23 mouse cellular contexts compared by ENCODE assay signal in the genomic region with DNA sequence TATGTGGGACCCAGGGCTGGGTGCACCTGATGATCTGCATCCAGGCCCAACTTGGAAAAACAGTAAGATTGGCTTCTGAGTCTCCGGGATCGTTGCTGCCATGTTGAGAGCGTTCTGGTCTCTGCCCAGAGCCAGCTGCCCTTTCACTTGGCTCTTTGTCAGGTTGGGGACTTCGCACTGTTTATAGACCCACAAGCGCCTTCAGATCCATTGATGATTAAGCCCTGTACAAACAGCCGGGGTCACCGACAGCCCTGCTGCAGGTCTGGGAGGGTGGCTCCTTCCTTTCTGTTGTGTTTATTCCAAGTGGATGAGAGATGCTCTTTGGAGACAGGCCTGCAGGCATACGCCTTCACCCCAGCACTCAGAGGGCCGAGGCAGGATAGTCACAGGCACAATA. TPM values are rescaled to one million over a fixed set of nuclear protein-coding genes. Genes with fewer than 3 reads are reported as not detected.
A peak's percentile ranks its signal among the peaks of the same experiment; 100 is the strongest.
DNase-seq lines count a peak whose midpoint lies in the region; ATAC-seq lines count a peak whose summit lies in the region.
"Had no signal": no experiment of that assay in that cellular context is flagged by ENCODE, and none has a peak within 500 bp of the region (broad histone marks: within the 10 kb centered on the region; RNA-seq: fewer than 3 reads in every experiment).

No protein-coding gene starts in this region.

- H3K4me1 ChIP-seq in heart, embryonic 10.5 days: peaks cover 93% of the 10 kb centered on the region
- H3K4me1 ChIP-seq in embryonic facial prominence, embryonic 10.5 days: peaks cover 49% of the 10 kb centered on the region
- peaks cover 64% of the 10 kb centered on the region for H3K4me1 ChIP-seq in liver, embryonic 15.5 days (replicated peaks)

- intact Hi-C loops in heart, postnatal 10 days (cut with DNase I): no loop called here

- no peak overlapping the region for H3K9ac ChIP-seq in liver, embryonic 15.5 days
- H3K9ac ChIP-seq: embryonic facial prominence, embryonic 15.5 days; heart, embryonic 13.5 days; hindbrain, embryonic 15.5 days; lung, embryonic 14.5 days; neural tube, embryonic 12.5 days had no signal

- peak overlapping the region; percentile 29; the same call in 1 of the 2 replicates for H3K4me2 ChIP-seq in liver, embryonic 15.5 days
- H3K4me2 ChIP-seq: embryonic facial prominence, embryonic 15.5 days; heart, embryonic 13.5 days; hindbrain, embryonic 15.5 days; lung, embryonic 14.5 days; neural tube, embryonic 12.5 days had no signal

- no peaks in the 10 kb centered on the region for H3K27me3 ChIP-seq in heart, embryonic 10.5 days (ENCODE audit: insufficient read depth, poor library complexity, severe bottlenecking)
- no peaks in the 10 kb centered on the region for H3K27me3 ChIP-seq in embryonic facial prominence, embryonic 10.5 days (replicated peaks; ENCODE audit: low read depth, poor library complexity, severe bottlenecking)
- no peaks in the 10 kb centered on the region for H3K27me3 ChIP-seq in liver, embryonic 15.5 days
- H3K27me3 ChIP-seq: embryonic facial prominence, embryonic 15.5 days; heart, embryonic 13.5 days; hindbrain, embryonic 15.5 days; neural tube, embryonic 12.5 days; Patski had no signal

- no peak for DNase-seq in heart, embryonic 10.5 days (ENCODE audit: low spot score)
- no peak for DNase-seq in heart, postnatal 10 days
- no peak for DNase-seq in embryonic facial prominence, embryonic 10.5 days (ENCODE audit: low spot score)
- peak; percentile 59 to 60 for DNase-seq in kidney, postnatal 36 days
- DNase-seq in urinary bladder, postnatal 25 days (ENCODE audit: low spot score): no peak
- DNase-seq in c-Kit-positive CD71-positive TER-119-positive erythroid progenitor cells, embryonic 14.5 days (ENCODE audit: low spot score): no peak
- DNase-seq: adrenal gland, postnatal 14 days; cerebellum, adult 11 months; cerebellum, postnatal 14 days; heart, adult 11 months; heart, postnatal 36 days; lung, embryonic 14.5 days; lung, postnatal 36 days; right cerebral cortex, postnatal 4 days had no signal

- 71% methylated on average over 9 of the region's 9 CpGs for WGBS in heart, embryonic 10.5 days
- 76% methylated on average over 9 of the region's 9 CpGs for WGBS in embryonic facial prominence, embryonic 10.5 days
- 61% methylated on average over 9 of the region's 9 CpGs for WGBS in liver, embryonic 15.5 days (ENCODE audit: insufficient replicate concordance)

- no peak overlapping the region for H3K4me3 ChIP-seq in heart, embryonic 10.5 days
- H3K4me3 ChIP-seq in embryonic facial prominence, embryonic 10.5 days: no peak overlapping the region
- H3K4me3 ChIP-seq in liver, embryonic 15.5 days (replicated peaks): no peak overlapping the region
- H3K4me3 ChIP-seq: embryonic facial prominence, embryonic 15.5 days; heart, embryonic 13.5 days; hindbrain, embryonic 15.5 days; neural tube, embryonic 12.5 days had no signal

- peak; percentile 56 for ATAC-seq in liver, embryonic 15.5 days (ENCODE audit: insufficient read depth)
- ATAC-seq: CD4-positive, CD25-positive, alpha-beta regulatory T cell, adult 4 months; intestine, embryonic 16.5 days; Patski had no signal

- peaks cover 28% of the 10 kb centered on the region; the same call in 1 of the 2 replicates for H3K36me3 ChIP-seq in heart, embryonic 10.5 days
- H3K36me3 ChIP-seq in embryonic facial prominence, embryonic 10.5 days (replicated peaks): peaks cover 60% of the 10 kb centered on the region
- 0 out of 2 replicates have a peak, but pooled peaks cover 17% of the 10 kb centered on the region for H3K36me3 ChIP-seq in liver, embryonic 15.5 days (replicated peaks)
- H3K36me3 ChIP-seq: hindbrain, embryonic 15.5 days had no signal

- H3K9me3 ChIP-seq in heart, embryonic 10.5 days: no peaks in the 10 kb centered on the region
- H3K9me3 ChIP-seq in embryonic facial prominence, embryonic 10.5 days: no peaks in the 10 kb centered on the region
- H3K9me3 ChIP-seq in liver, embryonic 15.5 days (replicated peaks): no peaks in the 10 kb centered on the region
- H3K9me3 ChIP-seq: embryonic facial prominence, embryonic 15.5 days; heart, embryonic 13.5 days; hindbrain, embryonic 15.5 days; neural tube, embryonic 12.5 days had no signal

- peak overlapping the region; percentile 44 for H3K27ac ChIP-seq in heart, embryonic 10.5 days
- 0 out of 2 replicates have a peak overlapping the region, but pooled peaks have one; percentile 1 for H3K27ac ChIP-seq in embryonic facial prominence, embryonic 10.5 days (replicated peaks)
- H3K27ac ChIP-seq in liver, embryonic 15.5 days (replicated peaks): peak overlapping the region; percentile 54
- H3K27ac ChIP-seq: embryonic facial prominence, embryonic 15.5 days; heart, embryonic 13.5 days; hindbrain, embryonic 15.5 days; neural tube, embryonic 12.5 days; stomach, postnatal 0 days had no signal

RNA-seq across cellular contexts. Expression of a gene that starts 16.6 kb away (rescaled TPM):
- polyA plus RNA-seq in heart, embryonic 10.5 days (2016; fragmentation: Nextera tagmentation; extraction: Ambion mirVana): 3.3 and 4.5 TPM in 2 replicates
- total RNA-seq in heart, postnatal 10 days (2021): 10 to 100 TPM; 16.8 to 19.0 TPM
- polyA plus RNA-seq in embryonic facial prominence, embryonic 10.5 days (2016; fragmentation: Nextera tagmentation; extraction: Ambion mirVana): 4.8 and 5.1 TPM in 2 replicates
- polyA plus RNA-seq in liver, embryonic 15.5 days (2015; fragmentation: Nextera tagmentation; extraction: Ambion mirVana): 2.0 and 2.1 TPM in 2 replicates

RNA-seq across cellular contexts. Expression of a gene that starts 45.9 kb away (rescaled TPM):
- polyA plus RNA-seq in heart, embryonic 10.5 days (2016; fragmentation: Nextera tagmentation; extraction: Ambion mirVana): 8.7 and 11.1 TPM in 2 replicates
- 1 to 10 TPM; 6.4 to 8.1 TPM for total RNA-seq in heart, postnatal 10 days (2021)
- 14.1 and 14.8 TPM in 2 replicates for polyA plus RNA-seq in embryonic facial prominence, embryonic 10.5 days (2016; fragmentation: Nextera tagmentation; extraction: Ambion mirVana)
- polyA plus RNA-seq in liver, embryonic 15.5 days (2015; fragmentation: Nextera tagmentation; extraction: Ambion mirVana): 4.2 and 5.6 TPM in 2 replicates

Comparison
In these comparisons a context has a peak if more than half of its experiments do, and no peak if none do; other contexts are left out.
1. DNase-seq: peak in kidney, postnatal 36 days (2 of 2); none in heart, embryonic 10.5 days (single experiment), heart, postnatal 10 days (0 of 2), embryonic facial prominence, embryonic 10.5 days (single experiment), urinary bladder, postnatal 25 days (single experiment) and c-Kit-positive CD71-positive TER-119-positive erythroid progenitor cells, embryonic 14.5 days (single experiment).
2. H3K27ac ChIP-seq: peak in every context shown above with its lines; median percentile 54 in liver, embryonic 15.5 days; 44 in heart, embryonic 10.5 days; 1 in embryonic facial prominence, embryonic 10.5 days.